Mouse (Mus musculus) ES-E14 (cell line): ENCODE data around the gene Cpeb4. TPM values are rescaled to one million over a fixed set of nuclear protein-coding genes. Genes with fewer than 3 reads are reported as not detected.

Experiments
- DNase-seq: peaks from one replicate; pipeline ENCODE4 v3.0.0-alpha.2; 2013; ENCODE audit warnings: low read depth, low spot score
- H3K27ac ChIP-seq: 2 replicates; pipeline ENCODE4 v1.5.1; 2012; ENCODE audit warnings: low read depth, mild to moderate bottlenecking, low read length, moderate library complexity, mixed read lengths; ENCODE audit not compliant: poor library complexity, insufficient read depth, severe bottlenecking
- H3K36me3 ChIP-seq: 2 replicates; pipeline ENCODE4 v1.6.1; 2012; ENCODE audit warnings: mild to moderate bottlenecking, low read length, moderate library complexity, mixed read lengths; ENCODE audit not compliant: control insufficient read depth, poor library complexity, insufficient read depth, severe bottlenecking
- H3K4me1 ChIP-seq, 2 experiments: fragments of 150-350 bp in 1 of 2; sonication (generic) in 1 of 2; 2 replicates each; pipeline ENCODE4 v1.6.1; 2012; ENCODE audit warnings: low read length in 2 of 2, mild to moderate bottlenecking in 1 of 2, mixed read lengths in 1 of 2; ENCODE audit not compliant: control insufficient read depth in 2 of 2, insufficient read depth in 2 of 2, poor library complexity in 1 of 2
- H3K4me3 ChIP-seq, 2 experiments: fragments of 150-350 bp in 1 of 2; sonication (generic) in 1 of 2; 2 replicates each; pipeline ENCODE4 v1.5.1; 2012; ENCODE audit warnings: low read length in 2 of 2, low read depth in 1 of 2, mild to moderate bottlenecking in 1 of 2, mixed read lengths in 1 of 2; ENCODE audit not compliant: insufficient read depth in 1 of 2, poor library complexity in 1 of 2, severe bottlenecking in 1 of 2
- H3K9ac ChIP-seq: 2 replicates; pipeline ENCODE4 v1.6.1; 2012; ENCODE audit warnings: low read depth, mild to moderate bottlenecking, low read length, mixed read lengths; ENCODE audit not compliant: poor library complexity, insufficient read depth, severe bottlenecking
- H3K9me3 ChIP-seq: fragments of 150-350 bp; sonication (generic); 2 replicates; pipeline ENCODE4 v1.6.1; 2012; ENCODE audit warnings: low read depth, mild to moderate bottlenecking, low read length; ENCODE audit not compliant: control insufficient read depth, insufficient read depth
- CHD2 ChIP-seq: IDR thresholded peaks from 2 replicates; pipeline ENCODE4 v1.6.1; 2014; ENCODE audit warnings: mild to moderate bottlenecking, low read depth, low read length, inconsistent platforms
- HCFC1 ChIP-seq: IDR thresholded peaks from 2 replicates; pipeline ENCODE4 v1.6.1; 2012; ENCODE audit warnings: low read length, inconsistent platforms, borderline replicate concordance; ENCODE audit not compliant: insufficient read depth
- MAFK ChIP-seq: IDR thresholded peaks from 2 replicates; pipeline ENCODE4 v1.6.1; 2014; ENCODE audit warnings: mild to moderate bottlenecking, low read depth, low read length, inconsistent platforms; ENCODE audit not compliant: insufficient read depth
- ZC3H11A ChIP-seq: IDR thresholded peaks from 2 replicates; pipeline ENCODE4 v1.6.1; 2012; ENCODE audit warnings: low read depth, mild to moderate bottlenecking, inconsistent platforms, low read length, borderline replicate concordance
- ZNF384 ChIP-seq: IDR thresholded peaks from 2 replicates; pipeline ENCODE4 v1.6.1; 2012; ENCODE audit warnings: low read depth, low read length, inconsistent platforms
- in situ Hi-C, 2 experiments: fragments of 600-800 bp; cut with MboI; formaldehyde crosslinking; loops; one replicate each; pipeline ENCODE4 v1.15.1; 2025; ENCODE audit warnings: low sequenced_read_pairs in 2 of 2, inconsistent platforms in 1 of 2; ENCODE audit not compliant: unreplicated experiment in 2 of 2
- total RNA-seq: library from RNA; depleted of rRNA; stranded (reverse); fragments of 300-350 nt; gene quantifications from 2 replicates; pipeline ENCODE4 v1.2.3, GENCODE M21; 2012; rRNA removed

Gene Cpeb4
- total RNA-seq, 1 experiment = 11.5 TPM

DNA sequence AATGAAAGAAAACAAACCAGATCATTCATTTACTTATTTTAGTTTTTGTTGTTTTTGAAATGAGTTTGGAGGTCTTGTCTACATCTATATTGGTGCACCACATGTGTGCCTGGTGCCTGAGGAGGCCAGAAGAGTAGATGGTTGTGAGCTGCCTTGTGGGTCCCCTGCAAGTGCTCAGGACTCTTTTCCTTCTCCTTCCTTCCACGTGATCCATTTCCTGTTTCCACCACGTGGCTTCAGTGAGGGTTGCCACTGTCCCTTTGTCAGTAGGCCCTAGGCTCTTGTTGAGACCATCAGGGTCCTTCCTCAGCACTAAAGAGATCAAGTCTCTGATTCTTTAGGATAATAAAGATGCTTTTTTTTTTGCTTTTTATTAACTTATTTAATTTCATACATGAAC lies 112.8 kb downstream of the Cpeb4 start:
- TF ChIP-seq MAFK = no peak
- TF ChIP-seq HCFC1 = no peak
- TF ChIP-seq ZNF384 = no peak
- no peak for TF ChIP-seq CHD2
- no peak for TF ChIP-seq ZC3H11A
- H3K9ac ChIP-seq = no peak overlapping the region
- in situ Hi-C loops = no loop called here

More for the DNA sequence above, 112.8 kb downstream of the Cpeb4 start:
- Histone ChIP-seq H3K9me3 (no peaks in the 10 kb centered on the region), H3K36me3 (no peaks in the 10 kb centered on the region), H3K4me1 (peaks cover 0 to 8% of the 10 kb centered on the region in 2 experiments; a peak in 2 of 4 replicates), H3K27ac (no peak overlapping the region), H3K4me3 (no peak overlapping the region)
- DNase-seq = no peak

Other genes with a start within 250 kb of the Cpeb4 start
- gene Bod1, start 200.3 kb upstream of the Cpeb4 start, total RNA-seq = 52.5 and 72.3 TPM in 2 replicates
- gene 4930524B15Rik, start 93.4 kb downstream of the Cpeb4 start, total RNA-seq = 0.58 and 1.3 TPM in 2 replicates
- gene Nsg2, start 128.3 kb downstream of the Cpeb4 start, total RNA-seq = 1.3 and 2.1 TPM in 2 replicates